Mouse (Mus musculus) hindbrain, embryonic 13.5 days (tissue): ENCODE measurements around the gene Papss1. TPM values are rescaled to one million over a fixed set of nuclear protein-coding genes. Genes with fewer than 3 reads are reported as not detected.
"Not testable (repeated sequence)": the region's sequence is repeated elsewhere in the genome, so short reads cannot be mapped to it uniquely, and the experiment has no call there.

Experiments
- ATAC-seq: fragments of 200-750 bp; cut with Nextera tagmentation; 2 replicates; pipeline ENCODE4 v1.8.0; 2017; ENCODE audit warnings: moderate TSS enrichment; ENCODE audit not compliant: low FRiP score
- H3K27ac ChIP-seq: fragments of 300-500 bp; sonication (generic); 2 replicates; pipeline ENCODE4 v1.5.1; 2015; ENCODE audit warnings: inconsistent platforms, mild to moderate bottlenecking, moderate library complexity
- H3K27me3 ChIP-seq: fragments of 300-500 bp; sonication (generic); 2 replicates; pipeline ENCODE4 v1.6.1; 2015; ENCODE audit warnings: mild to moderate bottlenecking, inconsistent platforms
- H3K36me3 ChIP-seq: fragments of 300-500 bp; sonication (generic); 2 replicates; pipeline ENCODE4 v1.6.1; 2015; ENCODE audit warnings: mild to moderate bottlenecking, inconsistent platforms
- H3K4me1 ChIP-seq: fragments of 300-500 bp; sonication (generic); replicated peaks from 2 replicates; pipeline ENCODE4 v1.6.1; 2015; ENCODE audit warnings: inconsistent platforms
- H3K4me2 ChIP-seq: fragments of 300-500 bp; sonication (generic); 2 replicates; pipeline ENCODE4 v1.6.1; 2015; ENCODE audit warnings: inconsistent platforms, mild to moderate bottlenecking, moderate library complexity
- H3K4me3 ChIP-seq: fragments of 300-500 bp; sonication (generic); 2 replicates; pipeline ENCODE4 v1.5.1; 2015; ENCODE audit warnings: mild to moderate bottlenecking, inconsistent platforms
- H3K9ac ChIP-seq: fragments of 300-500 bp; sonication (generic); 2 replicates; pipeline ENCODE4 v1.6.1; 2015; ENCODE audit warnings: mild to moderate bottlenecking, inconsistent platforms
- H3K9me3 ChIP-seq: fragments of 300-500 bp; sonication (generic); 2 replicates; pipeline ENCODE4 v1.6.1; 2016; ENCODE audit warnings: inconsistent platforms
- WGBS: fragments of 180-500 bp; shearing (Covaris S2); methylation state at CpG from one replicate; pipeline ENCODE4 v1.1.7; 2015; 5-methylcytosine and 5-hydroxymethylcytosine counted together
- polyA plus RNA-seq: library from polyadenylated mRNA; unstranded; fragments of >200 nt; fragmentation: Nextera tagmentation; extraction: Ambion mirVana; gene quantifications from 2 replicates; pipeline ENCODE4 v1.2.1, GENCODE M21; 2015

Papss1 gene
- polyA plus RNA-seq: 115 and 116 TPM in 2 replicates

DNA sequence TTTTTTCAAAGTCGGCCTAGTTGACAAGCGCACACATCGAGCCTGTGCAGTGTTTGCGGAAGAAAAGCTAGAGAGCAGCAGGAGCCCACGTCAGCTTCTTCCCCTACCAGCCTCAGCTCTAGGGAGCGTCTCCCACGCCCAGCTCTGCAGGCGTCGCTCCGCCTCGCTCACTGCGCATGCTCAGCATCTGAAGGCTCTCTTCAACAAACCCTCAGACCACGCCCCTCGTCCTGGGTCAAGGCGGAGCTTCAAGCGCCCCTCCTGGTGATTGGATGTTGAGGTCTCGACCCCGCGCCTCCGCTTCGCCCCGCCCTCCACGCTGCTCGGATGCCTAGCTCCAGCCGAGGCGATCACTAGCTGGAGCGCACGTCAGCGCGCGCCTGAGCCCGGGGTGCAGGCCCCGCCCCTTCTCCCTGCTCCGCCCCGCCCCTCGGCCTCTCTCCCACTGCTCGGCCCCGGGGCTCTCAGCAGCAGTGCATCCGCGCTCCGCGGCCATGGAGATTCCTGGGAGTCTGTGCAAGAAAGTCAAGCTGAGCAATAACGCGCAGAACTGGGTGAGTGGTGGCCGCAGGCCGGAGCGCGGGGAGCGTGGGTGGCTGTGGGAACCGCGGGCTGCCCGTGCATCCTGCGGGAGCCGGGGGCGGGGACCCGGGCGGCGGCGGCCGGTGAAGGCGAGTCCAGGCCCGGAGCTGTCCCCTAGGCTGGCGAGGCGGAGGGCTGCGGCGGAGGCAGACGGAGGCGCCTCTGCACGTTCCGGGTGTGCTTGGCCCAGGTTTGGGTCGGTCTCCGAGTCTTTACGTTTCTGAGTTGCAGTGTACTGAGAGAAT, at the start of gene Papss1:
Gene Papss1 (plus strand): TSS at position 339 of the 827 bp plus-strand sequence.
- peak within 1 kb of the TSS; percentile 90 for H3K9ac ChIP-seq
- peak; percentile 99 for ATAC-seq
- under 1% methylated on average over 73 of the region's 73 CpGs for WGBS
- peak within 1 kb of the TSS; percentile 67 for H3K4me2 ChIP-seq
- H3K4me1 ChIP-seq: peaks cover 23% of the 10 kb centered on the region
- H3K27me3 ChIP-seq: no peaks in the 10 kb centered on the region
- no peaks in the 10 kb centered on the region for H3K9me3 ChIP-seq
- peak within 1 kb of the TSS; percentile 97 for H3K27ac ChIP-seq
- H3K4me3 ChIP-seq: peak within 1 kb of the TSS; percentile 92
- H3K36me3 ChIP-seq: peaks cover 6% of the 10 kb centered on the region

DNA sequence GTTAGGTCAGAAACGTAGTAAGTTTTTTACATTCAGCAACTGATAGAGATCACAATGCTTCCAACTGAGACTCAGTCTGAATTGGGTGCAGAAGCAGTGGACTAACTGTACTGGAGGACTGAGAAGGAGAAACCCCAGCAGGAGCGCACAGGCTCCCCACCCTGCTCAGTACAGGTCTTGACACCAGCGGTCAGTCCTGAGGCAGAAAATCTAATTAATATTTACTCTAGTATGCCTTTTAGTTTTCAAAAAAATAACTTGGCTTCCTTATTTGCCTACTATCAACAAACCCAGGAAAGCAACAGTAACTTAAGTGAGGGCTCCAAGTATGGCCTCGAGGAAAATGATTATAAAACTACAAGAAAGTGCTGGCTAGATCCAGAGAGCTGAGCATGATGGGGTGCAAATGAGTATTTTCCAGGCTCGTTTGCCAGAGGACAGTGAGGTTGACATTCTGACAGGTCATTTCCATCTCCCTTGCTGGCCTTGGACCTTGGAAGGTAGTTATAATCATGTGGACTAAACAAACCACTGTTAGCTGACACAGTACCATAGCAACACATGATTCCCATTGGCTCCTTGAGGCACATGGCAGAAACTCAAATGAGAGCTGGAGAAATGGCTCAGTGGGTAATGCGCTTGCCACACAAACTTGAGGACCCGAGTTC, 48.1 kb upstream of the Papss1 start:
- no peak overlapping the region for H3K4me3 ChIP-seq
- H3K27me3 ChIP-seq: 0 out of 2 replicates have a peak, but pooled peaks cover 5% of the 10 kb centered on the region
- H3K27ac ChIP-seq: no peak overlapping the region
- WGBS: 86% methylated on average over 7 of the region's 7 CpGs
- H3K9ac ChIP-seq: no peak overlapping the region
- no peak for ATAC-seq
- H3K9me3 ChIP-seq: no peaks in the 10 kb centered on the region
- H3K36me3 ChIP-seq: no peaks in the 10 kb centered on the region
- no peaks in the 10 kb centered on the region for H3K4me1 ChIP-seq
- no peak overlapping the region for H3K4me2 ChIP-seq

DNA sequence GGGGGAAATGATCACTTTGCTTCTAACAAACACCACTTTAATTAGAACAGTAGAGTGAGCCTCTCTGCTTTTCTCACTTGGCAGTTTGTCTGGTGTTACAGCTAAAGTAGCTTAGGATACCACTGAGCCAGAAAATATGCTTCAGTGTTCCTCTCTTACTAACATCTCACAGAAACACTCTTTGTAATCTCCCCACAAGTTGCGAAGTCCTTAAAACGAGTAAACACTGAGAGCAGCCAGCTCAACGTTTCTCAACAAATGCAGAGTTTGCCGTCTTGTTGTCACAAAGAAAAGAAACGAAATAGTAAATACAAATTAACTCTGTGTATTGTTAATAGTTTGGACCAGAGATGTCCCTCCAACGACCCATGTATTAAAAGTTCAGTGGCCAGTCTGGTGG, 46.8 kb upstream of the Papss1 start:
- H3K9me3 ChIP-seq: no peaks in the 10 kb centered on the region
- H3K4me1 ChIP-seq: no peaks in the 10 kb centered on the region
- WGBS: 84% methylated on average over 6 of the region's 6 CpGs
- no peak overlapping the region for H3K4me2 ChIP-seq
- H3K27me3 ChIP-seq: no peaks in the 10 kb centered on the region
- no peak overlapping the region for H3K4me3 ChIP-seq
- ATAC-seq: no peak
- no peaks in the 10 kb centered on the region for H3K36me3 ChIP-seq
- H3K9ac ChIP-seq: no peak overlapping the region
- H3K27ac ChIP-seq: no peak overlapping the region

DNA sequence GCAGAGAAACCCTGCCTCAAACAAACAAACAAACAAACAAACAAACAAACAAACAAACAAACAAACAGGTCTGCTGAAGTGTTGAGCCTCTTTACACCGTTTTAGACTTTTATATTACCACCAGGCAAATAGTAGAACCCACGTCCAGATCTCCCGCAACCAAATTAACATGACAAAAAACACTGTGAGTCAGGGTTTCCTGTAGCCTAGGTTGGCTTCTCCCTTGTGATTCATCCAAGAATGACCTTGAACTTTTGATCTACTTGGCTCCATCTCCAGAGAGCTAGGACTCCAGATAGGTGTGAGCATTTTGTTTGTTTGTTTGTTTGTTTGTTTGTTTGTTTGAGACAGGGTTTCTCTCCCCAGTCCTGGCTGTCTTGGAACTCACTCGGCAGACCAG, 43.4 kb upstream of the Papss1 start:
- H3K9me3 ChIP-seq: no peaks in the 10 kb centered on the region
- H3K27ac ChIP-seq: no peak overlapping the region
- H3K4me3 ChIP-seq: no peak overlapping the region
- H3K4me1 ChIP-seq: no peaks in the 10 kb centered on the region
- no peak overlapping the region for H3K9ac ChIP-seq
- H3K4me2 ChIP-seq: no peak overlapping the region
- no peaks in the 10 kb centered on the region for H3K36me3 ChIP-seq
- ATAC-seq: no peak
- no peaks in the 10 kb centered on the region for H3K27me3 ChIP-seq
- 67% methylated on average over 4 of the region's 4 CpGs for WGBS

- Histone ChIP-seq H3K4me1 (no peaks in the 10 kb centered on the region), H3K4me3 (no peak overlapping the region), H3K27ac (no peak overlapping the region), H3K9ac (no peak overlapping the region), H3K4me2 (no peak overlapping the region), H3K27me3 (no peaks in the 10 kb centered on the region), H3K9me3 (no peaks in the 10 kb centered on the region), H3K36me3 (no peaks in the 10 kb centered on the region)
- WGBS: 84% methylated on average over 7 of the region's 7 CpGs
- no peak for ATAC-seq
Measured at GRCm38 (mm10) chr3:131522243-131522642, 42.3 kb upstream of the Papss1 start.

DNA sequence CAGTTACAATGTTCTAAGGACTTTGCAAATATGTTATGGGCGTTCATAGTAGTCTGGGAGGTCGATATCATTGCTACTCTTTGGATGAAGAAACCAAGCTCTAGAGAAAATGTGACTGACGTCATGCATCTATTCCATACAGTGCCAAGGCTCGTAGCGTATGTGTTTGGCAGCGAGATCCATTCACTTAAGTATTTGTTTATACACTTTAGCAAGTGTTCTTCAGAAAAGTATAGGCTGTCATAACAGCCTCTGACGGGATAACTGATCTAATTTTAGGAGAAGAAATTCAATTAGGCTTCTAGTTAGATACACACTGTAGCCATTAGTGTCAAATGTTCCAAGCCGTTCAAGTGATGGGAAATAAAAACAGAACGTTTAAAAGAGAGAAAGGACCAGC, 40.8 kb upstream of the Papss1 start:
- Histone ChIP-seq H3K4me3 (no peak overlapping the region), H3K9ac (no peak overlapping the region), H3K36me3 (no peaks in the 10 kb centered on the region), H3K4me2 (no peak overlapping the region), H3K27ac (no peak overlapping the region), H3K9me3 (no peaks in the 10 kb centered on the region), H3K4me1 (no peaks in the 10 kb centered on the region), H3K27me3 (no peaks in the 10 kb centered on the region)
- whole genome bisulfite sequencing: 90% methylated on average over 9 of the region's 9 CpGs
- ATAC-seq: no peak

- Histone ChIP-seq H3K4me1 (no peaks in the 10 kb centered on the region), H3K9ac (no peak overlapping the region), H3K4me2 (no peak overlapping the region), H3K4me3 (no peak overlapping the region), H3K27me3 (no peaks in the 10 kb centered on the region), H3K9me3 (no peaks in the 10 kb centered on the region), H3K36me3 (no peaks in the 10 kb centered on the region), H3K27ac (no peak overlapping the region)
- WGBS: 81% methylated on average over 5 of the region's 5 CpGs
- no peak for ATAC-seq
Measured at GRCm38 (mm10) chr3:131524210-131524609, 40.4 kb upstream of the Papss1 start.

DNA sequence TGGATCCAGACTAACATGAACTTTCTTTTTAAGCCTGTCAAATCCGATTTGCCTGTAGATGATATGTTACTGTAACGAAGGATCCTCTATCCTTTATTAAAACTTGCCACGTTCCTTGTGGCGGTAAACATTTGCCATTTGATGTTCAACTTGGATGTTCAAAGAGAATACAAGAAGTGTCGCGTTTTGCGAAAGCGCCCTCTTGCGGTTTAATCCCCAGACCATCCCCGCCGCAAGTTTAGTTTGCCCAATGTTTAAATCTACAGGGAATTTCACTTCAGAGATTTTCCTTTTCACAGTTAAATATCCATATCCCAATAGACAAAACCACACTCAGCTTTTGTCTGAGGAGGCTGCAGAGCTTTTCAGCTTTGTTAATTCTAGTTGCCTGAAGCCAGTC, 39.8 kb upstream of the Papss1 start:
- Histone ChIP-seq H3K4me1 (no peaks in the 10 kb centered on the region), H3K4me3 (no peak overlapping the region), H3K27ac (no peak overlapping the region), H3K9ac (no peak overlapping the region), H3K36me3 (no peaks in the 10 kb centered on the region), H3K9me3 (no peaks in the 10 kb centered on the region), H3K27me3 (no peaks in the 10 kb centered on the region), H3K4me2 (no peak overlapping the region)
- 22% methylated on average over 11 of the region's 11 CpGs for WGBS
- no peak for ATAC-seq

- Histone ChIP-seq H3K36me3 (no peaks in the 10 kb centered on the region), H3K4me3 (no peak overlapping the region), H3K4me1 (no peaks in the 10 kb centered on the region), H3K27me3 (no peaks in the 10 kb centered on the region), H3K9ac (no peak overlapping the region), H3K27ac (no peak overlapping the region), H3K9me3 (no peaks in the 10 kb centered on the region), H3K4me2 (no peak overlapping the region)
- WGBS: 84% methylated on average over 3 of the region's 3 CpGs
- ATAC-seq: no peak
Measured at GRCm38 (mm10) chr3:131525229-131525628, 39.3 kb upstream of the Papss1 start.

GRCm38 (mm10) chr3:131541244-131541942, 23.2 kb upstream of the Papss1 start:
- no peak overlapping the region for H3K4me2 ChIP-seq
- H3K9me3 ChIP-seq: no peaks in the 10 kb centered on the region
- 94% methylated on average over 13 of the region's 13 CpGs for WGBS
- H3K9ac ChIP-seq: no peak overlapping the region
- no peaks in the 10 kb centered on the region for H3K36me3 ChIP-seq
- H3K27ac ChIP-seq: no peak overlapping the region
- no peak for ATAC-seq
- no peaks in the 10 kb centered on the region for H3K27me3 ChIP-seq
- no peak overlapping the region for H3K4me3 ChIP-seq
- H3K4me1 ChIP-seq: no peaks in the 10 kb centered on the region

DNA sequence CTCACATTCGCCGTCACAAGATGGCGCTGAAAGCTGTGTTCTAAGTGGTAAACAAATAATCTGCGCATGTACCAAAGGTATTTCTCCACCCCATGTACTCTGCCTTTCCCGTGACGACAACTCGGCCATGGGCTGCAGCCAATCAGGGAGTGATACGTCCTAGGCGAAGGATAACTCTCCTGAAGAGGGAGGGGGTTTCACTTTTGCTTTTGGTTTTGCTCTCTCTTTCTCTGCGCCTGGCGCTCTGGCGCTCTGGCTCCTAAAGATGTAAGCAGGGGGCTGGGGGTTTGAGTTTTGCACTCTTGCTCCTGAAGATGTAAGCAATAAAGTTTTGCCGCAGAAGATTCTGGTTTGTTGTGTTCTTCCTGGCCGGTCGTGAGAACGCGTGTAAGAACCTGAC, 17.0 kb upstream of the Papss1 start:
- H3K9me3 ChIP-seq, H3K4me1 ChIP-seq, H3K27ac ChIP-seq, H3K4me3 ChIP-seq, H3K27me3 ChIP-seq, ATAC-seq, H3K4me2 ChIP-seq, H3K36me3 ChIP-seq, H3K9ac ChIP-seq: not testable (repeated sequence)
- 96% methylated on average over 17 of the region's 17 CpGs for WGBS

DNA sequence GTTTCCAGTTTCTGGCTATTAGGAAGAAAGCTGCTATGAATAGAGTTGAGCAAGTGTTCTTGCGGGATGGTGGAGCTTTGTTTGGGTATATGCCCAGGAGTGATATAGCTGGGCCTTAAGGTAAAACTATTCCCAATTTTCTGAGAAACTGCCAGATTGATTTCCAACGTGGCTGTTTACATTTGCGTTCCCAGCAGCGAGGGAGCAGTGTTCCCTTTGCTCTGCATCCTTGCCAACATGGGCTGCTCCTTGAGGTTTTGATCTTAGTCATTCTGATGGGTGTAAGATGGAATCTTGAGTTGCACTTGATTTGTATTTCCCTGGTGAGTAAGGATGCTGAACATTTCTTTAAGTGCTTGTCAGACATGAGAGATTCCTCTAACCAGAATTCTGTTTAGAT, 14.5 kb upstream of the Papss1 start:
- no peaks in the 10 kb centered on the region for H3K36me3 ChIP-seq
- no peaks in the 10 kb centered on the region; the same call in 1 of the 2 replicates for H3K27me3 ChIP-seq
- H3K4me1 ChIP-seq: no peaks in the 10 kb centered on the region
- WGBS: 94% methylated on average over 4 of the region's 4 CpGs
- no peak for ATAC-seq
- no peaks in the 10 kb centered on the region for H3K9me3 ChIP-seq
- H3K4me3 ChIP-seq: no peak overlapping the region
- H3K27ac ChIP-seq: no peak overlapping the region
- no peak overlapping the region for H3K4me2 ChIP-seq
- no peak overlapping the region for H3K9ac ChIP-seq
